Mouse (Mus musculus) MEL (cell line): ENCODE results near the gene Tmem171.

Experiments
- HCFC1 ChIP-seq: IDR thresholded peaks from 2 replicates; pipeline ENCODE4 v1.6.1; 2012; ENCODE audit warnings: low read depth, mild to moderate bottlenecking, inconsistent platforms, low read length, improper control_type of control experiment, moderate library complexity
- JUND ChIP-seq: IDR thresholded peaks from 2 replicates; pipeline ENCODE4 v1.6.1; 2011; ENCODE audit warnings: low read depth, mild to moderate bottlenecking, improper control_type of control experiment, low read length
- POLR2A ChIP-seq, 2 experiments: IDR thresholded peaks; 2 replicates each; pipeline ENCODE4 v1.6.1; 2011 to 2012; ENCODE audit warnings: low read length in 2 of 2, mild to moderate bottlenecking in 2 of 2, control low read depth in 1 of 2, improper control_type of control experiment in 1 of 2, low read depth in 1 of 2, moderate library complexity in 1 of 2; ENCODE audit not compliant: control insufficient read depth in 1 of 2, insufficient read depth in 1 of 2, poor library complexity in 1 of 2
- POLR2AphosphoS5 ChIP-seq: IDR thresholded peaks from 2 replicates; pipeline ENCODE4 v1.6.1; 2012; ENCODE audit warnings: low read depth, borderline replicate concordance, mild to moderate bottlenecking, inconsistent platforms, low read length, moderate library complexity, mixed read lengths
- USF2 ChIP-seq, 2 experiments: IDR thresholded peaks; 2 replicates each; pipeline ENCODE4 v1.6.1; 2011 to 2012; ENCODE audit warnings: improper control_type of control experiment in 2 of 2, low read length in 2 of 2, borderline replicate concordance in 1 of 2, inconsistent platforms in 1 of 2, low read depth in 1 of 2, mild to moderate bottlenecking in 1 of 2; ENCODE audit not compliant: insufficient read depth in 1 of 2

GRCm38 (mm10) chr13:98701309-98701675 lies 6.7 kb upstream of the Tmem171 start:
- no peak for TF ChIP-seq JUND
- no peak for TF ChIP-seq POLR2A (IDR thresholded peaks at IDR 0.05; ENCODE audit: control insufficient read depth in 1 of 2, insufficient read depth in 1 of 2, low read depth in 1 of 2, low read length in 2 of 2, poor library complexity in 1 of 2)
- TF ChIP-seq POLR2AphosphoS5 = no peak
- TF ChIP-seq USF2 (IDR thresholded peaks at IDR 0.05; ENCODE audit: borderline replicate concordance in 1 of 2, insufficient read depth in 1 of 2, low read depth in 1 of 2, low read length in 2 of 2) = no peak
- no peak for TF ChIP-seq HCFC1
